Mouse (Mus musculus): Measurements from ENCODE around the gene 9930022D16Rik. TPM values are rescaled to one million over a fixed set of nuclear protein-coding genes. Genes with fewer than 3 reads are reported as not detected.
A peak's percentile ranks its signal among the peaks of the same experiment; 100 is the strongest.

The 9930022D16Rik gene
- polyA plus RNA-seq, 1 experiment from 2014 or later: not detected

- H3K27ac ChIP-seq (ENCODE audit: low read length): no peak overlapping the region
- no peaks in the 10 kb centered on the region for H3K27me3 ChIP-seq (ENCODE audit: control insufficient read depth, insufficient read depth, low read depth, low read length)
- no peaks in the 10 kb centered on the region for H3K9me3 ChIP-seq (ENCODE audit: control insufficient read depth, low read length)
- 0 out of 2 replicates have a peak, but pooled peaks cover 3% of the 10 kb centered on the region for H3K36me3 ChIP-seq (ENCODE audit: control insufficient read depth, insufficient read depth, low read length)
- H3K9ac ChIP-seq (ENCODE audit: low read length): no peak overlapping the region
- H3K4me1 ChIP-seq (replicated peaks; ENCODE audit: control insufficient read depth, insufficient read depth, low read length): peaks cover 23% of the 10 kb centered on the region
- 47% methylated on average over 7 of the region's 7 CpGs for WGBS
- peak; percentile 49; the same call in 1 of the 2 replicates for ATAC-seq (ENCODE audit: low read depth)
- no peak overlapping the region for H3K4me3 ChIP-seq (ENCODE audit: low read length)
- H3K4me2 ChIP-seq (ENCODE audit: low read depth, low read length): no peak overlapping the region
Observed at GRCm38 (mm10) chr11:109378051-109378450, 35.7 kb upstream of the 9930022D16Rik start.

- Histone ChIP-seq H3K4me2 (ENCODE audit: low read depth, low read length) (no peak overlapping the region), H3K27ac (ENCODE audit: low read length) (no peak overlapping the region), H3K27me3 (ENCODE audit: control insufficient read depth, insufficient read depth, low read depth, low read length) (no peaks in the 10 kb centered on the region), H3K9ac (ENCODE audit: low read length) (no peak overlapping the region), H3K4me3 (ENCODE audit: low read length) (no peak overlapping the region), H3K9me3 (ENCODE audit: control insufficient read depth, low read length) (no peaks in the 10 kb centered on the region), H3K4me1 (replicated peaks; ENCODE audit: control insufficient read depth, insufficient read depth, low read length) (peaks cover 16% of the 10 kb centered on the region; the same call in 1 of the 2 replicates), H3K36me3 (ENCODE audit: control insufficient read depth, insufficient read depth, low read length) (no peaks in the 10 kb centered on the region)
- ATAC-seq (ENCODE audit: low read depth): no peak
- WGBS: 69% methylated on average over 5 of the region's 5 CpGs
Observed at GRCm38 (mm10) chr11:109380662-109381061, 33.1 kb upstream of the 9930022D16Rik start.

- 87% methylated on average over 8 of the region's 8 CpGs for WGBS
- no peak overlapping the region for H3K4me3 ChIP-seq (ENCODE audit: low read length)
- H3K4me1 ChIP-seq (replicated peaks; ENCODE audit: control insufficient read depth, insufficient read depth, low read length): peaks cover 5% of the 10 kb centered on the region
- no peaks in the 10 kb centered on the region for H3K36me3 ChIP-seq (ENCODE audit: control insufficient read depth, insufficient read depth, low read length)
- H3K9me3 ChIP-seq (ENCODE audit: control insufficient read depth, low read length): no peaks in the 10 kb centered on the region
- H3K9ac ChIP-seq (ENCODE audit: low read length): no peak overlapping the region
- ATAC-seq (ENCODE audit: low read depth): no peak
- H3K27ac ChIP-seq (ENCODE audit: low read length): no peak overlapping the region
- H3K27me3 ChIP-seq (ENCODE audit: control insufficient read depth, insufficient read depth, low read depth, low read length): no peaks in the 10 kb centered on the region
- H3K4me2 ChIP-seq (ENCODE audit: low read depth, low read length): no peak overlapping the region
Observed at GRCm38 (mm10) chr11:109385296-109385695, 28.4 kb upstream of the 9930022D16Rik start.

GRCm38 (mm10) chr11:109389046-109389445 lies 24.7 kb upstream of the 9930022D16Rik start:
- Histone ChIP-seq H3K4me1 (replicated peaks; ENCODE audit: control insufficient read depth, insufficient read depth, low read length) (peaks cover 5% of the 10 kb centered on the region), H3K9me3 (ENCODE audit: control insufficient read depth, low read length) (no peaks in the 10 kb centered on the region), H3K36me3 (ENCODE audit: control insufficient read depth, insufficient read depth, low read length) (0 out of 2 replicates have a peak, but pooled peaks cover 2% of the 10 kb centered on the region), H3K4me2 (ENCODE audit: low read depth, low read length) (no peak overlapping the region), H3K27ac (ENCODE audit: low read length) (no peak overlapping the region), H3K9ac (ENCODE audit: low read length) (no peak overlapping the region), H3K27me3 (ENCODE audit: control insufficient read depth, insufficient read depth, low read depth, low read length) (no peaks in the 10 kb centered on the region), H3K4me3 (ENCODE audit: low read length) (no peak overlapping the region)
- 50% methylated on average over 5 of the region's 5 CpGs for WGBS
- no peak for ATAC-seq (ENCODE audit: low read depth)

- Histone ChIP-seq H3K4me1 (replicated peaks; ENCODE audit: control insufficient read depth, insufficient read depth, low read length) (peaks cover 5% of the 10 kb centered on the region), H3K27ac (ENCODE audit: low read length) (no peak overlapping the region), H3K27me3 (ENCODE audit: control insufficient read depth, insufficient read depth, low read depth, low read length) (no peaks in the 10 kb centered on the region), H3K4me3 (ENCODE audit: low read length) (no peak overlapping the region), H3K36me3 (ENCODE audit: control insufficient read depth, insufficient read depth, low read length) (peaks cover 7% of the 10 kb centered on the region; the same call in 1 of the 2 replicates), H3K9me3 (ENCODE audit: control insufficient read depth, low read length) (no peaks in the 10 kb centered on the region), H3K4me2 (ENCODE audit: low read depth, low read length) (no peak overlapping the region), H3K9ac (ENCODE audit: low read length) (no peak overlapping the region)
- ATAC-seq (ENCODE audit: low read depth): no peak
- 87% methylated on average over 7 of the region's 7 CpGs for WGBS
Observed at GRCm38 (mm10) chr11:109391200-109391599, 22.5 kb upstream of the 9930022D16Rik start.

GRCm38 (mm10) chr11:109391760-109392159 lies 22.0 kb upstream of the 9930022D16Rik start:
- H3K27ac ChIP-seq (ENCODE audit: low read length): no peak overlapping the region
- H3K9ac ChIP-seq (ENCODE audit: low read length): no peak overlapping the region
- H3K4me1 ChIP-seq (replicated peaks; ENCODE audit: control insufficient read depth, insufficient read depth, low read length): peaks cover 5% of the 10 kb centered on the region
- WGBS: 57% methylated on average over 7 of the region's 7 CpGs
- no peak for ATAC-seq (ENCODE audit: low read depth)
- H3K36me3 ChIP-seq (ENCODE audit: control insufficient read depth, insufficient read depth, low read length): peaks cover 8% of the 10 kb centered on the region; the same call in 1 of the 2 replicates
- no peaks in the 10 kb centered on the region for H3K9me3 ChIP-seq (ENCODE audit: control insufficient read depth, low read length)
- no peak overlapping the region for H3K4me2 ChIP-seq (ENCODE audit: low read depth, low read length)
- H3K27me3 ChIP-seq (ENCODE audit: control insufficient read depth, insufficient read depth, low read depth, low read length): no peaks in the 10 kb centered on the region
- no peak overlapping the region for H3K4me3 ChIP-seq (ENCODE audit: low read length)

- Histone ChIP-seq H3K9ac (ENCODE audit: low read length) (no peak overlapping the region), H3K4me1 (replicated peaks; ENCODE audit: control insufficient read depth, insufficient read depth, low read length) (peaks cover 5% of the 10 kb centered on the region), H3K4me2 (ENCODE audit: low read depth, low read length) (no peak overlapping the region), H3K36me3 (ENCODE audit: control insufficient read depth, insufficient read depth, low read length) (peaks cover 13% of the 10 kb centered on the region; the same call in 1 of the 2 replicates), H3K27ac (ENCODE audit: low read length) (no peak overlapping the region), H3K4me3 (ENCODE audit: low read length) (no peak overlapping the region), H3K27me3 (ENCODE audit: control insufficient read depth, insufficient read depth, low read depth, low read length) (no peaks in the 10 kb centered on the region), H3K9me3 (ENCODE audit: control insufficient read depth, low read length) (no peaks in the 10 kb centered on the region)
- ATAC-seq (ENCODE audit: low read depth): no peak
- 83% methylated on average over 9 of the region's 9 CpGs for WGBS
Observed at GRCm38 (mm10) chr11:109392601-109393000, 21.1 kb upstream of the 9930022D16Rik start.

GRCm38 (mm10) chr11:109394758-109395157 lies 19.0 kb upstream of the 9930022D16Rik start:
- H3K27ac ChIP-seq (ENCODE audit: low read length): no peak overlapping the region
- no peaks in the 10 kb centered on the region for H3K4me1 ChIP-seq (replicated peaks; ENCODE audit: control insufficient read depth, insufficient read depth, low read length)
- no peak overlapping the region for H3K4me3 ChIP-seq (ENCODE audit: low read length)
- H3K36me3 ChIP-seq (ENCODE audit: control insufficient read depth, insufficient read depth, low read length): peaks cover 17% of the 10 kb centered on the region; the same call in 1 of the 2 replicates
- H3K4me2 ChIP-seq (ENCODE audit: low read depth, low read length): no peak overlapping the region
- no peaks in the 10 kb centered on the region for H3K27me3 ChIP-seq (ENCODE audit: control insufficient read depth, insufficient read depth, low read depth, low read length)
- H3K9ac ChIP-seq (ENCODE audit: low read length): no peak overlapping the region
- 87% methylated on average over 9 of the region's 9 CpGs for WGBS
- no peak for ATAC-seq (ENCODE audit: low read depth)
- no peaks in the 10 kb centered on the region for H3K9me3 ChIP-seq (ENCODE audit: control insufficient read depth, low read length)

GRCm38 (mm10) chr11:109395291-109395690 lies 18.4 kb upstream of the 9930022D16Rik start:
- Histone ChIP-seq H3K27me3 (ENCODE audit: control insufficient read depth, insufficient read depth, low read depth, low read length) (no peaks in the 10 kb centered on the region), H3K36me3 (ENCODE audit: control insufficient read depth, insufficient read depth, low read length) (peaks cover 17% of the 10 kb centered on the region; the same call in 1 of the 2 replicates), H3K4me2 (ENCODE audit: low read depth, low read length) (no peak overlapping the region), H3K27ac (ENCODE audit: low read length) (no peak overlapping the region), H3K4me1 (replicated peaks; ENCODE audit: control insufficient read depth, insufficient read depth, low read length) (no peaks in the 10 kb centered on the region), H3K9me3 (ENCODE audit: control insufficient read depth, low read length) (no peaks in the 10 kb centered on the region), H3K9ac (ENCODE audit: low read length) (no peak overlapping the region), H3K4me3 (ENCODE audit: low read length) (no peak overlapping the region)
- no peak for ATAC-seq (ENCODE audit: low read depth)
- 78% methylated on average over 9 of the region's 9 CpGs for WGBS

- Histone ChIP-seq H3K27me3 (ENCODE audit: control insufficient read depth, insufficient read depth, low read depth, low read length) (no peaks in the 10 kb centered on the region), H3K27ac (ENCODE audit: low read length) (no peak overlapping the region), H3K4me2 (ENCODE audit: low read depth, low read length) (no peak overlapping the region), H3K36me3 (ENCODE audit: control insufficient read depth, insufficient read depth, low read length) (no peaks in the 10 kb centered on the region), H3K4me1 (replicated peaks; ENCODE audit: control insufficient read depth, insufficient read depth, low read length) (no peaks in the 10 kb centered on the region), H3K9me3 (ENCODE audit: control insufficient read depth, low read length) (no peaks in the 10 kb centered on the region), H3K9ac (ENCODE audit: low read length) (no peak overlapping the region), H3K4me3 (ENCODE audit: low read length) (no peak overlapping the region)
- no peak for ATAC-seq (ENCODE audit: low read depth)
- WGBS: 84% methylated on average over 5 of the region's 5 CpGs
Observed at GRCm38 (mm10) chr11:109406431-109406830, 7.3 kb upstream of the 9930022D16Rik start.

Measured in lung, embryonic 16.5 days (tissue).